Mouse (Mus musculus) urinary bladder, postnatal 10 days (tissue): ENCODE data around the gene Hmgxb4.
A peak's percentile ranks its signal among the peaks of the same experiment; 100 is the strongest.
"Not testable (repeated sequence)": the region's sequence is repeated elsewhere in the genome, so short reads cannot be mapped to it uniquely, and the experiment has no call there.

Experiments
- DNase-seq: peaks from one replicate; pipeline ENCODE4 v3.0.0; 2022; ENCODE audit warnings: low spot score

Hmgxb4 gene

DNA sequence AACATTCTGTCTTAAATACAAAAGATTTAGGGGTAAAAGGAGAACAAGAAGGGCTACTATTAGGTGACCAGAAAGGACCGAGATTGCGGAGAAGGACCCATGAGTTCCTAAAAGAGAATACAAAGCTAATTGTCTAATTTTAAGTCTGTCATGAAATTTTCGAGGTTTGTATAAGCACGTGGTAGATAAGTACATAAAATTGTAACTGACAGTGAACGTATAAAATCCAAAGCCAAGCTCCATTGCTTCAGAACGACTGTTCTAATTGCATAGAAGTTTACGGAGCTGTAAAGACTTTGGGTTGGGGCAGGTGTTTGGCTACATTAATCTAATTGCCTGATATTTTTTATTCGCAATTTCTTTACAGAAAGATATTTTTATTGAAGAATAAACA is at the start of gene Hmgxb4:
Gene Hmgxb4, plus strand, starts transcription at position 276 of the 394 bp plus-strand sequence.
- no peak for DNase-seq

DNA sequence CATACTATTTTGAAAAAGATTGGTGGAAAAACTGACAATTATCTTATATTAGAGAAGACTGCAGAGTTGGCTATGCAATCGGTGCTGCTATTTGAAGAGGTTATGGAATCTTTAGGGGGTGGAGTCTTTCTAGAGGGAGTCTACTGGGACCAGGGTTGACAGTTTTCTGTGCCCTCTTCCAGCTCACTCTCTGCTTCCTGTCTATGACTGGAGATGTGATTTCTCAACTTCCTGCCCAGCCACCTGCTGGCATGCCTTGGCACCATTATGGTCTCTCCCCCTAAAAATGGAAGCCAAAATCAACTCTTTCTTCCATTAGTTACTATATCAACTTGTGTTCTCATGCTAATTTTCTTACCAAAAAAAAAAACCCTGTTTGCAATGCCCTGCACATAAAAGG is 43.7 kb upstream of the Hmgxb4 start:
- DNase-seq, result no peak

DNA sequence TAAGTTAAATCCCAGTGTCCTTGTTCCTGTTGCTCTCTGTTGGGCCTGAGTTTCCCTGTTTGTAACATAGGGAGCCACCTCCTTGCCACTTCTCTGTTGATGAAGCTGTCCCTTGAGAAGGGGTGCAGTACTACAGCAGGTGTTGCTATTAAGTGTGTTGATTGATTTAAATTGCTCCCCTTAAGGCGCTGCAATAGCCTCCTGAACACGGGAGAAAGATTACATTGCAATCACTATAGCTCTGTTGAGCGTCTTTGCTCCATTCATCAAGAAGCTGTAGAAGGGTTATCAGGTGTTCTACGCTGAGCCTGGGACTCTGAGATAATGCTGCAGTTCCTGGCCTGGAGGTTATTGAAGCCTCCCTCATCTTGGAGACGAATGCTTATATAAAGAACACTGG is 29.2 kb upstream of the Hmgxb4 start:
- no peak for DNase-seq

DNA sequence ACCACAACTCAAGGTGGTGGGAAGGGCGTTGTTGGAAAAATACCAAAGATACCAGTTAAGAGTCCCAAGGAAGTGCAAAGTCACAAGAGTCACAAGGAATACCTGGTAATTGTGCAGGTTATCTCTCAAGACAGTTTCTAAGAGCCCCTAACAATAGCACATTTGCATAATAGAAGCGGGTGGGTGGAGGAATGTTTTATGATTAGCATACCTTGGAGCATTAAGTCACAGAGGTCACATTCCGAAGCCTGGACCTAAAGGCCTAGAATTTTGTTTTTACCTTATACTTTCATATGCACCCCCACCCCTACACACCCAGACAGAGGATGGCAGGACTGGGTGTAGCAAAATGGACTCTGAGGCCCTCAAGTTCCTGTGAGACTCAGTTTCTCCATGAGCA is 22.9 kb upstream of the Hmgxb4 start:
- not testable (repeated sequence) for DNase-seq

DNA sequence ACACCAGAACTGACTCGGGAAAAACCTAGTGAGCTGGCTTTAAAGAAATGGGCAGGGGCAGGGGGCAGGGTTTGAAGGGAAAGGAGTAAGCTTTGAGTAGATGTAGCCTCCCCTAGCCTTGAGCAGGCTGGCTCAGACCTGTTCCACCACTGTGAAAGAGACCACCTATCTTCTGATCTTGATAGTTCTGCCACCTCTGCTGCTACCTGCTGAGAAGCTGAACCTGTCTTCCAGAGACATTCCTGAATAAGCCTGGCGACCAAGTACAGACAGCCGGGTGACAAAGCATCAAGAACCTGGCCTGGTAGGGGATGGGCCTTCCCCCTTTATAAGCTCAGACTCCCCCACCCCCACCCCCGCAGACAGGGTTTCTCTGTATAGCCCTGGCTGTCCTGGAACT is 21.5 kb upstream of the Hmgxb4 start:
- no peak for DNase-seq

DNA sequence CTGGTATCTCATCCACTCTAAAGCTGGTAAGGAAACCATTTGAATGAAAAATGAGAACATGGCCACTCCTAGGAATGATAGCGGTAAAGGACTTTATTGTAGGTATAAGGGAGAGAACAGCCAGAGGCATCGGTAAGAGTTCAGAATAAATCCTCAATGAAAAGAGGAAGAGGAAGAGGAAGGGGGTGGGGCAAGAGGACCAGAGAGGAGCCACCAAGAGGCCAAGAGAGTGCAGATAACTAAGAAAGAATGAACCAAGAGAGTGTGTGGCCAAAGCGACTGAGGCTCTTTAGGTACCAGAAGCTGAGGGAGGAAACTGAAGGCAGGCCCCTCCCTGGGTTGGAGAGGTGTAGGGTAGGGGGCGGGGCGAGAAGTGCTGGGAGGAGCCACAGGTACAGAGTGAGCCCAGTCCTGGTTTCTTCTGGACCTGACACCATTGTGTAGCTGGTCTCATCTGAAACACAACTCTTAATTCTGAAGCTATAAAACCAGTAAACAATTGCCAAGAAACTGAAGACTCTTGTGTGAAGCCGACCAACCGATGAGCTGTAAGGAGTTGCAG is 20.8 kb upstream of the Hmgxb4 start:
- no peak for DNase-seq

DNA sequence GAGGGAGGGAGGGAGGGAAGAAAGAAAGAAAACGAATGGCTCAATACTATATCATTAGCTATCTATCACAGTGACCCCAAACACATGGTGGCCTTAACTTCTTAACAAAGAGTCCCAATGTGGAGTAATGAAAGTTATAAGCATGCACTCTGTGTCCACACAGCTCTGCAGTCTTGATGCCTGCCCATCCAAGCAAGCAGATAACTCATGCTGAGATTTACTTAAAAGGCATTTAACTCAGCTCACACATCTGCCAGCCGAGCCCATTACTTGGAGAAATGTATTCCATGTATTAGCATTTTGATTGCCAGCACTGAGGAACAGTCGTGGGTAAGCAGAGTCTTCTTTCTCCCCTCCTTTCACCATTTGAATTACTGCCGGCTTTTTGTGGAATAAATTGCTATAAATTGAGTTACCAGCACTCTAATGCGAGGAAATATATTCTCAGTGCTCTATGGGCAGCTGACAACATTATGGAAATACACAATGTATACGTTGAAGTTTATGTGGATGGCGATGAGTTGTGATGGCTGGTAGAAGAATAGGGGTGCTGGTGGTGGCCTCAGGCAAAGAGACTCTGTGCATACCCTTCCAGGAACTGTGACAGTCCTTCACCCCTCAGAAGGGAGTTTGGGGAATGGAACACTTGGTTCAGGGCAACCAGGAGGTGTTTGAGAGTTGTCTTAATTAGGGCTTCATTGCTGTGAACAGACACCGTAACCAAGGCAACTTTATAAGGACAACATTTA is 19.9 kb upstream of the Hmgxb4 start:
- no peak for DNase-seq

DNA sequence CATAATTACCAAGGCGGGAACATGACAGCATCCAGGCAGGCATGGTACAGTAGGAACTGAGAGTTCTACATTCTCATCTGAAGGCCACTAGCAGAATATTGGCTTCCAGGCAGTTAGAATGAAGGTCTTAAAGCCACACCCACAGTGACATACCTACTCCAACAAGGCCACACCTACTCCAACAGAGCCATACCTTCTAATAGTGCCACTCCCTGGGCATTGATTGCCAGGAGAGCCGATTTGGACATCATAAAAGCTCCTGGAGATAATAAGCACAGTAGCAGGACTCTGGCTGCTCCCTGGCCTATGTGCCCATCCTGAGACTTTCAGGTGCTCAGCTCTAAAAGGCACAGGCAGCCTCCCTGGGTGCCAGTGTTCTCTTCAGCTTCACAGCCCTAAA is 19.3 kb upstream of the Hmgxb4 start:
- DNase-seq, result no peak

DNA sequence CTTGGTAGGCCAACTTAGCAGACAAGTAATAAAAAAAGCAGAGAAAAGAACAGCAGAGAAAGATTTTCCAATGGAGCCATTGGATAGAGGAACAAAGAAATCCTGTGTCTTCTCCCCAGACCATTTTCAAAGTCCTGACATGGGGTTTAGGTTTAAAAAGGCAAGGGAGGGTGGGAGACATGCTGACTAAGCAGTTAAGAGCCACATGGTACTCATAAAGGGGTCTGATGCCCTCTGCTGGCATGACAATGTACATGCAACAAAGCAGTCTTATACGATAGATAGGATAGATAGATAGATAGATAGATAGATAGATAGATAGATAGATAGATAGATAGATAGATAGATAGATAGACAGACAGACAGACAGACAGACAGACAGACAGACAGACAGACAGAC is 15.7 kb upstream of the Hmgxb4 start:
- DNase-seq, result no peak

DNA sequence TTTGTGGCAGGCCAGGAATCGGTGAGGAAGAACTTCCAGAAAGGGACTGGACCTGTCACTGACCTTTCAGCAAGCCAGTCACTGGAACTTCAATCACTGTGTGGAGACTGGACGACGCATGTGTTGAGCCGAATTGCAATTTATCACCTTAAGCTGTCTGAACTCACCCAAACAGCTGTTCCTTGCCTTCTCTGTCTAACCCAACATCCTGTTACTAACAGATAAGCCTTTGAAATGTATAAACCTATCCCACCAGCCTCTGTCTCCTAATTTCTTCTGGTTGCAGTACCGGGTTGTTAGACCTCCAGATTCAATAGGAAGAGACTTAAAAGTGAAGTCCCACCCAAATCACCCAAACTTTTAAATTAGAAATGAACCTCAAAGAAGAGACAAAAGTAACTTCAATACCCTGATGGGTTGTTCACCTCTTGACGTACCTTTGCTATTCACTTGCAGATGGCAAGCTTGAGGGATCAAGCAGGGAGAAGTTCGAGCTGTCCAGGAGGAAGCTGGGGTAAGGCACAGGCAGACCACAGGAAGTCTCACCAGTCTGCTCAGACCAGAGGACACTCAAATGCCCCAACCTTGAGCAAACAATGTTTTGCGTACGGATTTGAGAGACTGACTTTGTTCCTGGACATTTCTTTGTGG is 13.0 kb upstream of the Hmgxb4 start:
- DNase-seq, result no peak

DNA sequence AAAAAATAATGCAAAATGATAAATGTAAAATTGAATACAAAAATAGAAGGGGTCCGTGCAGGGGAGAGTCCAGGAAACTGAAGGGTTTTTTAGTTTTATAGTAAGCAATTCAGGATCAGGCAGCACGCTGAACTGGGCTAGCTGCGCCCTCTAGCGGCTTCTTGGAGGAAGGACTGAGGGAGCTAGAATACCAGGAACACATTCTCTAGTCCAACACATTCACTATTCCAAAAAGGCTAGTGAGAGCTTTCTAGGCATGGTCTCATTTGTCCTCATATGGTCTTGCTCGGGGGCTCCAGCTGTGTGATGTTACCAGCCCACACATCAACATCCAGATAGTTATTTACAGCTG is 12.5 kb upstream of the Hmgxb4 start:
- DNase-seq, result no peak

DNA sequence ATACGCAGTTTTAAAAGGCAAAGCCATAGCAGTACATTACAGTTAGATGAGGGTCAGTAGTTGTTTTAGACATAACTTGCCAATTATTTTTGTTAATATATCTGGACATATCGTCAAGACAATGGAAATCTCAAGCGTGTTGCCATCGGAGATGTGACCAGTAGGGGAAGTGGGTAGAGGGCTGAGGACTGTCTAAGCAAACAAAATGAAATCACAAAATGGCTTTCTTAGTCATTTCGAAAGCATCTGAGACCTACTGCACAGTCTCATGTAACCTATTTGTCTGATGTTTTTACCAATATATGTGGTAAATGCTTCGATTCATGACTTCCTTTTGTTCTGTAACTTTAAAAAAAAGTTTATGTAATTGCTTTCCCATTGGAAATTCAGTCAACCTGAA is 11.3 kb upstream of the Hmgxb4 start:
- DNase-seq, result no peak

DNA sequence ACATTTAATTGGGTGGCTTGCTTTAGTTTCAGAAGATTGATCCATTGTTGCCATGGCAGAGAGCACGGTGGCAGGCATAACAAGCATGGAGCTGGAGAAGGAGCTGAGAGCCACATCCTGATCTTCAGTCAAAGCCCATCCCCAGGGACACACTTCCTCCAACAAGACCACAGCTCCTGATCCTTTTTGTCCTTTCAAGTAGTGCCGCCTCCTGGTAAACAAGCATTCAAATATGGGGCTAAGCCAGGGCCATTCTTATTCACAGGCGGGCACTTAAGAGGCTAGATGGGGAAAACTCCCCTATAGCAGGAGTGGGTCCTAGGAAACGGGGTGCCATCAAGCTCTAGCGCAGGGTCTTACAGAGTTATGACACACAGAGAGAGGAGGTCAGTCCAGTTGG is 5.7 kb upstream of the Hmgxb4 start:
- no peak for DNase-seq

DNA sequence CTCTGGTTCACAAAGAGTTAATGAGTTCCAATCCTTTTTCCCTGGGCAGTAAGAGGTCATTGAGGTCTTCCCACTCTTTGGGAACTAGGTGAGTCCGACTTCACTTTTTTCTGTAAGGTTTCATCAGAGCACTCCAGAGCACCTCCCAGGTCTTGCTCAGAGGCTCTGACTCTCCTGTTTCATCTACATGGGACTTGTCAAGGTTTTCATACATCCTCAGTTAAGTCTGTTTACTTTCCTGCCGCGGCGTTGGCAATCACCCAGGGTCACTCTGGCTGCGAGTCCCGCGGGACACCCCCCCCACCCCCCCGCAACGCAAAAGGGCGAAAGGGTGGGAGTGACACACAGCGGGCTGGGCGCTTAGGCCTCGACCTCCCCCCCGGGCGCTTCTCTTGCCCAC is 3.1 kb upstream of the Hmgxb4 start:
- no peak for DNase-seq

DNA sequence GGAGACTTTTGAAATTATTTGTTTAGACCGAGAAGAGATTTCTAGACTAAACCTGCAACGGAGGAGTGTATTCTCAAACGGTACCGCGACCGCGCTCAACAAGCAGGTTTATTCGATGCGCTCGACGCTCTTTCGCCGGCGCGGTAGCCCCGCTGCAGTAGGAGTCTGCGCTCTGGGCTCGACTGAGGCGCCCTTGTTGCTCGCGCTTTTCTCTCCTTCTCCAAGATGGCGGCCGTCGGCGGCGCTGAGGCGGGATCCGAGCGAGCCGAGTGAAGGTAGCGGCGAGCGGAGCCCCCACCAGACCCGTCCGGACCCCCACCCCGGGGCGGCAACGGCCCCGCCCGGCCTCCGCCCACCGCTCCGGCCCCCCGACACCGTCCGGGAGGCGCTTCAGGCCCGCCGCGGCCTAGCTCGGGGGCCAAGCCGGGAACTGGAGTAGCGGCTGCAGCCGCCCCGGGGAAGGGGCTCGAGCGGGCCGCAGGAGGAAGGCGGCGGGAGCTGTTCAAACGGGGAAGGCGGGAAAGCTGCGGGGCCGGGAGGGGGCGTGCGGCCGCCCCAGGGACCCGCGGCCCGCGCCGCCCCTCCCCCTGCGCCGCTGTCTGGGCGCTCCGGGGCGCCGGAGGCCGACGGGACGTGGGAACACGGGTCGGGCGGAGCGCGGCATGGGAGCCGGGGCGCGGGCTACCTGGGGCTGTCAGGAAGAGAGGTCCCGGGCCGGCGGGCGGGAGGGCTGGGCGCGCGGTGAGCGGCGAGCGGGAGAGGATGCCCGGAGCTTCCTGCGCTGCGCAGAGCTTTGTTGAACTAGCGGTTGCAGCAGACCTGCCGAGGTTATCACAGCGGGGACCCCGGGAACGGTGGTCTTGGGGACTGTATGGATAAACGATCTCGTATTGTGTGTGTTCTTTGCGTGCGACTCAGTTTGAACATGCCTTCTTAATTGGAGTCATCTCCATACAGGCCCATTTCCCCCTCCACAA is 607 bp downstream of the Hmgxb4 start:
- DNase-seq, result peak; percentile 37

DNA sequence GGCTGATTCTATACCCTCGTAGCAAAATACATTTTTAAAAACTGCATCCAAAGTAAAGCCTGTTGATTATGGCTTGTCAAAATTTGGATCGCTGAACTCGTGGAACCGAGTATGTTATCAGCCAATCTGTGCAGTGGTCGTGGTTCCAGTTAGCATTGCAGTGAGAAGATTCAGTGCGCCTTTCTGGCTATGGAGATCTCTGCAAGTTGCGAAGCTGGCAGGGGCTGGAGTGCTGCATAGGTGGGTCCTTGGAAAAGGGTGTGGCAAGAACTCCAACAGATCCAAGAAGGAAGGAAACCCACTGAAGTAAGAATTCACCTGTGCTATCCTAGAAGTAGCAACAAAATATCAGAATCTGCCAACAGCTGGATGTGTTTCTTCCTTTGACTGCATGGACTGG is 1.4 kb downstream of the Hmgxb4 start:
- DNase-seq, result no peak

DNA sequence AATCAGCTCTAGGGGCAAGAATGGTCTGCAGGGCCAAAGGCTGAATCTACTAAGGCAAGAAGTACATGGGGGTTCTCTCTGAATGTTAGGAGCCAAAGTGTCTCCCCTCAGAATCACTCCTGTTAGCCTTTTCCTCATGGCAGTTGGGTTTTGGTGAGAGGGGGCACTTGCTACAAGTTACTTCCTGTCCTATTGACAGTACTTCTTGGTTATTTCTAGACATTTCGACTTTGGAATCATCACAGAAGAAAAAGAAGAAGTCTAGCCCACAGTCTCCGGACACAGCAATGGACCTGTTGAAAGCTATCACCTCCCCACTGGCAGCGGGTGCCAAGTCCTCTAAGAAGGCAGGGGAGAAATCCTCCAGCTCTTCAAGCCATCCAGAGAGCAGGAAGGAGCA is 7.3 kb downstream of the Hmgxb4 start:
- no peak for DNase-seq

DNA sequence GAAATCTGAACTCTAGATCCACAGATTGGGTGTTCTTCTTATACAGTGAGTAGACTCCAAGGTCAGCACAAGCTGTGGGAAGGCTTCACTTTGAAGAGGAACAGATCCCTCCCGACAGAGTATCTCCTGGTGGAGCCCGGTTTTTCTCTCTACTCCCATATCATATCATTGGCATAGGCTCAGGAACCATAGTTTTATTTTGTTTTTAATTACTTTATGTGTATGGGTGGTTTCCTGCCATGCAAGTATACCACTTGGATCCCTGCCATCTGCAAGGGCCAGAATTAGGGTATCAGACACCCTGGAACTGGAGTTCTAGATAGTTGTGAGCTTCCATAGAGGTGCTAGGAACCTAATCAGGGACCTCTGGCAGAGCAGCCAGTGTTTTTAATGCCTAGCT is 15.7 kb downstream of the Hmgxb4 start:
- no peak for DNase-seq

DNA sequence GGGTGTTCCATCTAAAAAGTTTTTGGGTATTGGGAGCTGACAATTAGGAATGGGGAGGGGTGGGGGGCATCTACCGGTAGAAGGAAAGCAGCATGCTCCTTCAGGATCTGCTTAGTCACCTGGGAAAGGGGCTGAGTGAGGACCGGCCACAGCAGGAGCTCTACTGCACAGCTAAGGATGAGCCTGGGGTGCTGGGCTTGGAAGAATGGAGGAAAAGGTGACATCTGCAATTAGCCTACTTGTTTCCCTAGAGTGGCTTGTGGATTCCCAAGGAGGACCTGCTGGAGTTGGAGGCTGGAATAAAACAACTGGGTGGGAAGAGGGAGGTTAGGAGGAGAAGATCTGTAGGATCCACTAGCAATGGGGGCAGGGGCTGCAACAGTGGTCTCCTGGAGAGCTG is 20.4 kb downstream of the Hmgxb4 start:
- DNase-seq, result no peak

DNA sequence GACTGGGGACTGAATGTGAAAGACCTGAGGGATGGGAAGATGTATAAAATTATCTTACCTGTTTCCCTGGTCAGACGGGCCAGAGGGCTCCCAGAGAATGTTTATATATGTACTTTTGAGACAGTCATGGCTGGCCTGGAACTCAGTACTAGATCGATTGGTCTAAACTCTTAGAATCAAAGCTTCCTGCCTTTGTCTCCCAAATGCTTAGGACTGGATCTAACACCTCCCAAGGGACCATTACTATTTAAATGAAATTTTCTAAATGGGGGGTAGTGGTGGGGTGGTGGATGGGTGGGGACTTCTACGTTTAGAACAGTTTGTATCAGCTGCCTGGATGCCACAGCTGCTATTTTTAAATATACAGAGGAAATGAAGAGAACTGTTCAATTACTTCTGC is 20.8 kb downstream of the Hmgxb4 start:
- DNase-seq, result no peak

DNA sequence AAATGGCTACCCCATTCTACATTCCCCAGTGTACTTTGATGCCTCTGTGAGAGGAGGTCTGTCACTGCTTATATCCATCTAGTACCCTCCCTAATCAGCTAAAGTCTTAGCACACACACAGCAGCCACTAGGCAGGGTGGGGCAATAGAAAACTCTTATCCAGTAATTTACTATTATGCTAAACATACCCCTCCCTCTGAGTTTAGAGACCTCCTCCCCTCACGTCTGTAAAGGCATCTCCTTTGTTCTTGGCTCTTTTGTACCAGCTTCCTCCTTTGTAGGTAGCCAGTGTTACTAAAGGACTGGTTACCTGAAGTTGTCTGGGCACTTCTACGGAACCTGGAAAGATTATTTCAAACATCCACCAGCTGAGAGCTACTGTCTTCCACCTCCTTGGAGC is 22.8 kb downstream of the Hmgxb4 start:
- DNase-seq, result no peak

DNA sequence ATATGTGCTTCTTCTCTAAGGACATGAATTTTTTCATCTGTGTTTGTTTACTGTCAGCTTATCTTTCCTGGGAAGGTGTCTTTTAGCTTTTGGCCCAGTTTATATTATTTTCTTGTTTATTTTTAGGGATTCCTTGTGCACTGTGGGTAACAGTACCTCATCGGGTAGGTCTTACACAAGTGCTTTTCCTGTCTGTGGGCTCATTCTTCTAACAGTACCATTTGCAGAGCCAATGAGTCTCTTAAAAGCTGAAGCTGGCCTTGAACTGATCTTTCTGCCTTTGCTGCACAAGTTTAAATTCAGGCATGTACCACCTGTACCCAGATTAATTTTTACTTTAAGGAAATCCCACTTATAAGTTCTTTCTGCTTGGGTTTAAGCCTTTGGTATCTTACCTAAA is 23.3 kb downstream of the Hmgxb4 start:
- DNase-seq, result no peak
